Mouse (Mus musculus): Measurements from ENCODE around the gene Pum1. TPM values are rescaled to one million over a fixed set of nuclear protein-coding genes. Genes with fewer than 3 reads are reported as not detected.
"Not testable (repeated sequence)": the region's sequence is repeated elsewhere in the genome, so short reads cannot be mapped to it uniquely, and the experiment has no call there.

Gene Pum1
- polyA plus RNA-seq, 1 experiment from 2014 or later: 49.6 TPM

GRCm38 (mm10) chr4:130668541-130668940 is 5.4 kb downstream of the Pum1 start:
- no peaks in the 10 kb centered on the region for H3K27me3 ChIP-seq
- POLR2A ChIA-PET: interaction anchor here (0.6 to 0.7 kb wide), 5 partner anchors 18 to 1828 kb away, joined by 3 to 7 read pairs (median 5); no protein-coding TSS in a partner anchor
- no peak for TF ChIP-seq CTCF (IDR thresholded peaks at IDR 0.05)
- CTCF ChIA-PET: interaction anchor here (0.9 to 1.1 kb wide), 3 partner anchors 10 to 46 kb away, joined by 3 to 4 read pairs (median 3); no protein-coding TSS in a partner anchor
- ATAC-seq: no peak
- DNase-seq (ENCODE audit: low read depth, low spot score): no peak
- in situ Hi-C loops (cut with MboI; ENCODE audit: low pct_unique_long_range_greater_than_20kb): no loop called here

GRCm38 (mm10) chr4:130668991-130669390 is 5.9 kb downstream of the Pum1 start:
- no peaks in the 10 kb centered on the region for H3K27me3 ChIP-seq
- in situ Hi-C loops (cut with MboI; ENCODE audit: low pct_unique_long_range_greater_than_20kb): no loop called here
- ChIA-PET POLR2A (interaction anchor here (0.6 to 0.7 kb wide), 5 partner anchors 18 to 1829 kb away, joined by 3 to 7 read pairs (median 5); no protein-coding TSS in a partner anchor), CTCF (interaction anchor here (0.9 to 1.1 kb wide), 2 partner anchors 33 to 45 kb away, joined by 3 to 4 read pairs; no protein-coding TSS in a partner anchor)
- TF ChIP-seq CTCF (IDR thresholded peaks at IDR 0.05): no peak
- no peak for DNase-seq (ENCODE audit: low read depth, low spot score)
- no peak for ATAC-seq

- in situ Hi-C loops (cut with MboI; ENCODE audit: low pct_unique_long_range_greater_than_20kb); ATAC-seq; DNase-seq (ENCODE audit: low read depth, low spot score); CTCF ChIA-PET; POLR2A ChIA-PET; H3K27me3 ChIP-seq: not testable (repeated sequence)
Observed at GRCm38 (mm10) chr4:130670023-130670422, 6.9 kb downstream of the Pum1 start.

- H3K27me3 ChIP-seq: no peaks in the 10 kb centered on the region
- ChIA-PET POLR2A (interaction anchor here (0.6 kb wide), 3 partner anchors 8 to 114 kb away, joined by 4 to 7 read pairs (median 5); no protein-coding TSS in a partner anchor), CTCF (no interaction called here)
- in situ Hi-C loops (cut with MboI; ENCODE audit: low pct_unique_long_range_greater_than_20kb): no loop called here
- no peak for DNase-seq (ENCODE audit: low read depth, low spot score)
- no peak for TF ChIP-seq CTCF (IDR thresholded peaks at IDR 0.05)
- no peak for ATAC-seq
Observed at GRCm38 (mm10) chr4:130671079-130671845, 8.1 kb downstream of the Pum1 start.

GRCm38 (mm10) chr4:130672161-130672560 is 9.0 kb downstream of the Pum1 start:
- no peaks in the 10 kb centered on the region for H3K27me3 ChIP-seq
- DNase-seq (ENCODE audit: low read depth, low spot score) (no peak), ATAC-seq (no peak)
- no peak for TF ChIP-seq CTCF (IDR thresholded peaks at IDR 0.05)
- CTCF ChIA-PET: no interaction called here
- POLR2A ChIA-PET: no interaction called here
- in situ Hi-C loops (cut with MboI; ENCODE audit: low pct_unique_long_range_greater_than_20kb): no loop called here

- no peaks in the 10 kb centered on the region for H3K27me3 ChIP-seq
- in situ Hi-C loops (cut with MboI; ENCODE audit: low pct_unique_long_range_greater_than_20kb): no loop called here
- TF ChIP-seq CTCF (IDR thresholded peaks at IDR 0.05): no peak
- ATAC-seq (no peak), DNase-seq (ENCODE audit: low read depth, low spot score) (no peak)
- ChIA-PET CTCF (interaction anchor here (0.6 kb wide), 1 partner anchor 10 kb away, joined by 4 read pairs; no protein-coding TSS in a partner anchor), POLR2A (interaction anchor here (0.8 kb wide), 1 partner anchor 13 kb away, joined by 3 read pairs; no protein-coding TSS in a partner anchor)
Observed at GRCm38 (mm10) chr4:130676746-130677145, 13.6 kb downstream of the Pum1 start.

- TF ChIP-seq CTCF (IDR thresholded peaks at IDR 0.05): no peak
- ATAC-seq (no peak), DNase-seq (ENCODE audit: low read depth, low spot score) (no peak)
- no peaks in the 10 kb centered on the region for H3K27me3 ChIP-seq
- ChIA-PET POLR2A (interaction anchor here (0.6 kb wide), 1 partner anchor 258 kb away, joined by 4 read pairs; no protein-coding TSS in a partner anchor), CTCF (interaction anchor here (0.7 to 1.5 kb wide), 2 partner anchors 10 to 14 kb away, joined by 3 read pairs; no protein-coding TSS in a partner anchor)
- in situ Hi-C loops (cut with MboI; ENCODE audit: low pct_unique_long_range_greater_than_20kb): no loop called here
Observed at GRCm38 (mm10) chr4:130678149-130678548, 15.0 kb downstream of the Pum1 start.

GRCm38 (mm10) chr4:130680676-130681075 is 17.6 kb downstream of the Pum1 start:
- DNase-seq (ENCODE audit: low read depth, low spot score): no peak
- in situ Hi-C loops (cut with MboI; ENCODE audit: low pct_unique_long_range_greater_than_20kb): no loop called here
- TF ChIP-seq CTCF (IDR thresholded peaks at IDR 0.05): no peak
- POLR2A ChIA-PET: interaction anchor here (0.6 kb wide), 1 partner anchor 42 kb away, joined by 4 read pairs; no protein-coding TSS in a partner anchor
- no peak for ATAC-seq
- CTCF ChIA-PET: no interaction called here
- no peaks in the 10 kb centered on the region for H3K27me3 ChIP-seq

- ATAC-seq; H3K27me3 ChIP-seq; CTCF ChIA-PET; DNase-seq (ENCODE audit: low read depth, low spot score); in situ Hi-C loops (cut with MboI; ENCODE audit: low pct_unique_long_range_greater_than_20kb); POLR2A ChIA-PET: not testable (repeated sequence)
Observed at GRCm38 (mm10) chr4:130683051-130683450, 19.9 kb downstream of the Pum1 start.

GRCm38 (mm10) chr4:130693936-130694335 is 30.8 kb downstream of the Pum1 start:
- ATAC-seq (no peak), DNase-seq (ENCODE audit: low read depth, low spot score) (peak; percentile 43)
- CTCF ChIA-PET: interaction anchor here (0.9 kb wide), 1 partner anchor 9 kb away, joined by 3 read pairs; no protein-coding TSS in a partner anchor
- H3K27me3 ChIP-seq: no peaks in the 10 kb centered on the region
- in situ Hi-C loops (cut with MboI; ENCODE audit: low pct_unique_long_range_greater_than_20kb): no loop called here
- POLR2A ChIA-PET: interaction anchor here (1.1 to 1.2 kb wide), 2 partner anchors 9 to 14 kb away, joined by 3 to 5 read pairs; no protein-coding TSS in a partner anchor
- TF ChIP-seq CTCF (IDR thresholded peaks at IDR 0.05): no peak

GRCm38 (mm10) chr4:130694982-130695381 is 31.9 kb downstream of the Pum1 start:
- ChIA-PET POLR2A (no interaction called here), CTCF (no interaction called here)
- ATAC-seq (no peak), DNase-seq (ENCODE audit: low read depth, low spot score) (no peak)
- TF ChIP-seq CTCF (IDR thresholded peaks at IDR 0.05): no peak
- in situ Hi-C loops (cut with MboI; ENCODE audit: low pct_unique_long_range_greater_than_20kb): no loop called here
- no peaks in the 10 kb centered on the region for H3K27me3 ChIP-seq

All from Patski (cell line).